Mouse (Mus musculus): ENCODE measurements around the gene Nme4. TPM values are rescaled to one million over a fixed set of nuclear protein-coding genes. Genes with fewer than 3 reads are reported as not detected.

Gene Nme4
- 56.2 and 58.8 TPM in 2 replicates for polyA plus RNA-seq (2015; fragmentation: Nextera tagmentation; extraction: Ambion mirVana)

DNA sequence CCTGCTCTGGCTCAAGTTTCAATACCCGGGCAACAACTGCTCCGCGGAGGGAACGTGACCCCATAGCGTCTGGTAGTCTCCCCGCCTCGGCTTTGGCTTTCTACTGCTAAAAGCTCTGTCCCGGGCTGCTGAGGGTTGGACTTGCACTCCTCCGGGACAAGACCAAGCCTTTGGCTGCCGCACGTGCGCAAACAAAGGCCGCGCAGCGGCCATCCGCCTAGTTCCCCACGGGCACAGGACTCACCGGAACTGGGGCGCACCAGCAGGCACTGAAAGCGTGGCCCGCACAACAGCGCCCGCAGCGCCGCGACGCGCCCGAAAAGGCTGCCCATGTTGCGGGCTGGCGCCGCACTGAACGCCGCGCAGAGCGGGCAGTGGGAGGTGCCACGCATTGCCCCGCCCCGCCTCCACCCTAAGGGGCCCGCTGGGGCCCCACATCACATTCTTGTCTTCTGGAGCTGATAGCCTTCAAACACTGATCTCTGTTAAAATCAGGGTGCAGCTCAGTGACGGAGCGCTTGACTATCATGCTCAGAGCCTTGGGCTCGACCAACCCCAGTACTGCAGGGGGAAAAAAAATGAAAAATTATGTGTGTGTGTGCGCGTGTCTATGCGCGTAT, at the start of gene Nme4:
Gene Nme4 (minus strand): TSS at position 482 of the 620 bp plus-strand sequence.
- ATAC-seq (ENCODE audit: low read depth) (peak; percentile 86), DNase-seq (peak; percentile 78)
- H3K27me3 ChIP-seq, result no peaks in the 10 kb centered on the region
- WGBS (ENCODE audit: insufficient replicate concordance), result 2% methylated on average over 47 of the region's 47 CpGs
- no peaks in the 10 kb centered on the region for H3K9me3 ChIP-seq (replicated peaks)
- peak within 1 kb of the TSS; percentile 81 for H3K27ac ChIP-seq
- peak within 1 kb of the TSS; percentile 77 for H3K9ac ChIP-seq
- H3K4me2 ChIP-seq, result peak within 1 kb of the TSS; percentile 95
- H3K4me3 ChIP-seq (replicated peaks), result peak within 1 kb of the TSS; percentile 71
- H3K36me3 ChIP-seq, result peaks cover 15% of the 10 kb centered on the region
- H3K4me1 ChIP-seq (replicated peaks), result peaks cover 39% of the 10 kb centered on the region

DNA sequence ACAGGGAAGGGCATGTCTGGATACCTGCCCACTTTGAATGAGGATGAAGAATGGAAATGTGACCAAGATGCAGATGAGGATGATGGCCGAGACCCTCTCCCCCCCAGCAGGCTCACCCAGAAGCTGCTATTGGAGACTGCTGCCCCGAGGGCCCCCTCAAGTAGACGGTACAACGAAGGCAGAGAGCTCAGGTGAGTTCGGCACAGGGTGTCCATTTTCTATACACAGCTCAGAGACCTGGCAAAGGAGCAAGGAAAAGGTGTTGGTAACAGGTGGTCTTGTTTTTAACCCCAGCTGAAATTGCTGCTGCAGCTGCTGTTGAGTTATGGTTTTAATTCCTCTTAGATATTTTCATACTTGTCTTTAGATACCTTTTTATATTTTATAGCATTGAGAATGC, 48.0 kb upstream of the Nme4 start:
- Histone ChIP-seq H3K27ac (no peak overlapping the region), H3K9ac (no peak overlapping the region), H3K4me1 (replicated peaks) (peaks cover 24% of the 10 kb centered on the region), H3K27me3 (no peaks in the 10 kb centered on the region), H3K4me3 (replicated peaks) (no peak overlapping the region), H3K4me2 (no peak overlapping the region), H3K36me3 (peaks cover 56% of the 10 kb centered on the region), H3K9me3 (replicated peaks) (no peaks in the 10 kb centered on the region)
- DNase-seq (no peak), ATAC-seq (ENCODE audit: low read depth) (no peak)
- whole genome bisulfite sequencing (ENCODE audit: insufficient replicate concordance), result 85% methylated on average over 5 of the region's 5 CpGs

DNA sequence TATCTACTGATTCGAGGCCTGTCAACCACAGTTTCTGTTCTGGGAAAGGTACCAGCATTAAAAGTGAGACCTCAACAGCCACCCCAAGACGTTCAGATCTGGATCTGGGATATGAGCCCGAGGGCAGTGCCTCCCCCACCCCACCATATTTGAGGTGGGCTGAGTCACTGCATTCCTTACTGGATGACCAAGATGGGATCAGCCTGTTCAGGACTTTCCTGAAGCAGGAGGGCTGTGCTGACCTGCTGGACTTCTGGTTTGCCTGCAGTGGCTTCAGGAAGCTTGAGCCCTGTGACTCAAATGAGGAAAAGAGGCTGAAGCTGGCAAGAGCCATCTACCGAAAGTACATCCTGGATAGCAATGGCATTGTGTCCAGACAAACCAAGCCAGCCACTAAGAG, 47.4 kb upstream of the Nme4 start:
- Histone ChIP-seq H3K36me3 (peaks cover 51% of the 10 kb centered on the region), H3K9me3 (replicated peaks) (no peaks in the 10 kb centered on the region), H3K4me3 (replicated peaks) (no peak overlapping the region), H3K27ac (no peak overlapping the region), H3K27me3 (no peaks in the 10 kb centered on the region), H3K4me1 (replicated peaks) (peaks cover 28% of the 10 kb centered on the region), H3K4me2 (no peak overlapping the region), H3K9ac (no peak overlapping the region)
- WGBS (ENCODE audit: insufficient replicate concordance), result 79% methylated on average over 4 of the region's 4 CpGs
- DNase-seq (no peak), ATAC-seq (ENCODE audit: low read depth) (no peak)

DNA sequence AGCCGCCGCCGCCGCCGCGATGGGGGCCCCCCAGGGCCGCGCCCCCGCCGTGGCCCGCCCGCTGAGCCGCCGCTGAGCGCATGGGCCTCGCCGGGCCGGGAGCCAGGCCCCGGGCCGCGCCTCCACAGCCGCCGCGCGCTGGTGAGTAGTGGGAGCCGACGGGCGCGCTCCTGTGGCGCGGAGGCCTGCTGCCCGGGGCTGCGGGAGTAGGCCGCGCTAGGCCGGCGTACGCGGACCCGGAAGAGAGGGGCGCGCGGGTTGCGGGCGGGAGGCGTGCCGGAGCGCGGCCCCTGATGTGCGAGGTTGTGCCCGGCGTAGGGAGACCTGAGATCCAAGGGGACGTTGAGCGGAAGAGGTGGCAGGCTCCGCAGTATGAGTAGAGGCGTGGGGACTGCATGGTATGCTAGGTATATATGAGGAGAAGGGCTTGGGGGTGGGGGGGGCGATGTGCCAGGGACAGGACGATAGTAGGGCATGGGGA, 43.5 kb upstream of the Nme4 start:
- Histone ChIP-seq H3K4me3 (replicated peaks) (peak overlapping the region; percentile 78), H3K27ac (peak overlapping the region; percentile 88), H3K9me3 (replicated peaks) (no peaks in the 10 kb centered on the region), H3K9ac (peak overlapping the region; percentile 95), H3K4me2 (peak overlapping the region; percentile 93), H3K36me3 (peaks cover 17% of the 10 kb centered on the region), H3K4me1 (replicated peaks) (peaks cover 36% of the 10 kb centered on the region), H3K27me3 (no peaks in the 10 kb centered on the region)
- peak; percentile 72 for ATAC-seq (ENCODE audit: low read depth)
- under 1% methylated on average over 57 of the region's 58 CpGs for WGBS (ENCODE audit: insufficient replicate concordance)
- no peak for DNase-seq

DNA sequence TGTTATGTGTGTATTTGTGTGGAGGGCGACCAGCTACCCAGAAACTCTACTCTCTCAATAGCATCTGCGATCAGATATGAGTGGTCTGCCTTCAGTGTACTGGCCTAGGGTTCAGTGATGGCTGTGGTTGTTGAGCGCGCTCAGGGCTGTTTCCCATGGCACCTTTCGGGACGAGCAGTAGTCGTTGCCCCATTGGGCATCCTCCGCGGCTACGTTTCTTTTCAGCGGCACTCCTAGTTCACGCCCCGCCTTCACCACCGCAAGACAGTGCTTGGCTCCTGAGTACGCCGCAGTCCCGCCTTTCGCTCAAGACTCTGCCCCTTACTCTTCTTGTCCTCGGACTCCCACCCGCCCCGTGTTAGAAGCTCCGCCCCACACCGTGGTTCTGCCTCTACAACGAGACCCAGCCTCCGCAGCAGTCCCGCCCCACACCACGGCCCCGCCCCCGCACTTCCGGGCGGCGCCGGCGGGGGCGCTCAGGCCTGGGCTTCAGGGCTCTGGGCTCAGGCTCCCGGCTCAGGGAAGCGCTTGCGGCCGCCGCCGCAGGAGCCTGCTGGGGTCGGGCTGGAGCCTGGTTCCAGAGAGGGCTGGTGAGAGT, 42.9 kb upstream of the Nme4 start, which contains the start of gene Axin1:
Gene Axin1 (plus strand): TSS at position 450 of the 598 bp plus-strand sequence.
- H3K27ac ChIP-seq, result peak within 1 kb of the TSS; percentile 88
- H3K4me3 ChIP-seq (replicated peaks), result peak within 1 kb of the TSS; percentile 78
- H3K9me3 ChIP-seq (replicated peaks), result no peaks in the 10 kb centered on the region
- DNase-seq (peak; percentile 95), ATAC-seq (ENCODE audit: low read depth) (peak; percentile 95)
- peaks cover 11% of the 10 kb centered on the region for H3K36me3 ChIP-seq
- H3K4me1 ChIP-seq (replicated peaks), result peaks cover 36% of the 10 kb centered on the region
- H3K27me3 ChIP-seq, result no peaks in the 10 kb centered on the region
- WGBS (ENCODE audit: insufficient replicate concordance), result under 1% methylated on average over 42 of the region's 42 CpGs
- H3K9ac ChIP-seq, result peak within 1 kb of the TSS; percentile 95
- peak within 1 kb of the TSS; percentile 93 for H3K4me2 ChIP-seq

DNA sequence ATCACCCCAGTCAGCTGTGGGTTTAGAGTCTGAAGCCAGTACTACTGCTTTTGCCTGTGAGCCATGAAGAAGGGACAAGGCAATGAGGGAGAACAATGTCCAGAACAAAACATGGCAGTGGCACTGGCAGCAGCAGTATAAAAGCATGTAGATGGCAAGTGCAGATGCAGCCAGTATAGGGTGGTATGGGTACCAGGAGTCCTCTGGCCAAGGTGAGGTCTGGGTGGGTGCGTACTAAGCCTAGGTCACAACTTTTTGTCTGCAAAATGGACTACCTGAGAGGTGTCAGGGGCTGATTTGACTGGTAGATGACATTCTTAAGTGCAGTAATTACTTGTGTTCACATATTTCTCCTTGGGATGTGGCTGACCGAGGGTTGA, 42.3 kb upstream of the Nme4 start:
- no peak for ATAC-seq (ENCODE audit: low read depth)
- Histone ChIP-seq H3K4me2 (peak overlapping the region; percentile 93), H3K9me3 (replicated peaks) (no peaks in the 10 kb centered on the region), H3K36me3 (peaks cover 5% of the 10 kb centered on the region), H3K9ac (peak overlapping the region; percentile 95), H3K4me3 (replicated peaks) (peak overlapping the region; percentile 78), H3K27ac (peak overlapping the region; percentile 88), H3K27me3 (no peaks in the 10 kb centered on the region), H3K4me1 (replicated peaks) (peaks cover 36% of the 10 kb centered on the region)
- no peak for DNase-seq
- 66% methylated on average over 2 of the region's 2 CpGs for WGBS (ENCODE audit: insufficient replicate concordance)

DNA sequence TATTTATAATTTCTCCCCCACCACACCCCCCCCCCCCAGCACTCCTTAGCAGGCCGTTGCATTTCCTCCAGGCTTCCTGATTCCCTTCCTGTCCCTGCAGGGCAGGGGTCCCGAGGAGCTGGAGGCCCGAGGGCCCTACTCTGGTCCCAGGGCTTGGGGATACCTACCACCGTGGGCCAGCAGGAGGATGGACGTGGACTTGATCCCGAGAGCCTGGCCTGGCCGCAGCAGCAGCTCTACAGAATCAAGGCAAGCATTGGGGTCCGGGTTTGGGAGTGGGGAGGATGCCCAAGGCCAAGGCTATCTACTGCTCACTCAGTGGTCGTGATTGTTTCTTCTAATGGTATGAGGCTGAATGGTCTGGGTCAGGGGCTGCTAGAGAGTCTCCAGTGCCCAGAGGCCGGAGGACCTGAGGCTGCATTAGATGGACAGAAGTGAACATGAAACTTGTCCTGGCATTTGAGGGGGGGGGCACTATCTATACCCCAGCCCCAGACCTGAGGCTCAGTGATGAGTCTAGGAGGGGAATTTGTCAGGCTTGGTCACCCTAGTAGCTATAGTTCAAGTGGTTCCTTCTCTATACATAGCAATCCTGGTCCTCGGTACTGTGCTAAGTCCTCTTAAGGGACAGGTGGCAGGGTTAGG, 41.8 kb upstream of the Nme4 start:
- H3K9me3 ChIP-seq (replicated peaks), result no peaks in the 10 kb centered on the region
- 0 out of 2 replicates have a peak, but pooled peaks cover under 1% of the 10 kb centered on the region for H3K36me3 ChIP-seq
- 78% methylated on average over 11 of the region's 11 CpGs for WGBS (ENCODE audit: insufficient replicate concordance)
- no peaks in the 10 kb centered on the region for H3K27me3 ChIP-seq
- peak overlapping the region; percentile 93 for H3K4me2 ChIP-seq
- peak overlapping the region; percentile 95 for H3K9ac ChIP-seq
- peak overlapping the region; percentile 88 for H3K27ac ChIP-seq
- DNase-seq (no peak), ATAC-seq (ENCODE audit: low read depth) (no peak)
- peak overlapping the region; percentile 78; the same call in 1 of the 2 replicates for H3K4me3 ChIP-seq (replicated peaks)
- H3K4me1 ChIP-seq (replicated peaks), result peaks cover 36% of the 10 kb centered on the region

DNA sequence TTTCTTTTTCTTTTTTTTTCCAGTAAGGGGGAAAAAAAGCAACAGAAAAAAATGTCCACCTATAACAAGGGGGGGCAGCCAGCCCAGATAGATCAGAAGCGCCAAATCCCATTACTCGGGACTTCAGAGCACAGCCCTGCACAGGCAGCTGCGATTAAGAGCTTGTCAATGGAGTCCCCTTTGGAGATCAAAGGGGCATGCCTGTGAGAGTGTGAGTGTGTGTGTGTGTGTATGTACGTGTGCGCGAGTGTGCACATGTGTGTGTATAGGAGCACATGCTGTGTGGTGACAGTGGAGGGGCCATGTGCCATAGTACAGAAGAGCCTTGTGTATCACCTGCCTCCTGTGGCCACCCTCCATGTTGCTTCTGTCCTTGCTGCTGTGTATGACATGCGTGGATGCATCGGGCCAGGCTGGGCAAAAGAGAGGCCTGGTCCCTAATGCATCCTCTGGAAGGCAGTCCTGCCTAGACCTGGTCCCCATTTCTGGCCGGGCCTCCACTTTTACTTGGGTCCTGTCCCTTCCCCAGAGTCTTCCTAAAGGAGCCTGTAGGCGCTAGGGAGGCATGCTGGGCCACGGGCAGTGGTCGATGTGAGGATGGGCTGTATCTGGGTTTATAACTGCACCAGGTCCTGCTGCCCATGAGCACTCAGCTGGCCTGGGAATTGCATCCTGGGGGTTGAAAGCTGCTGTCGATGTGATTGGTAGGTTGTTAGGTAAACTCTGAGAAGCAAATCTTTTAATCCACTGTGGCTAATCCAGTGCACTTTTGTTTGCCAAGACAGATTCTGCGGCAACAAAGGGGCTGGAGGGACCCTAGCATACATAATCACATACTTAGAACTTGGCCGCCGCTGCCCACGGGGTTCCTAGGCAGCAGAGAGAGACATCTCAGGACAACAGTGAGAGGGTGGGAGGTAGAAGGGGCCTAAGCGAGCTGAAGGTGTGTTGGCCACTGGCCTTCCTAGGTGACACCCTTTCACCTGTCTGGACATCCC, 36.8 kb upstream of the Nme4 start:
- ATAC-seq (ENCODE audit: low read depth), result no peak
- H3K27ac ChIP-seq, result no peak overlapping the region
- no peaks in the 10 kb centered on the region for H3K9me3 ChIP-seq (replicated peaks)
- H3K36me3 ChIP-seq, result peaks cover 48% of the 10 kb centered on the region
- no peak overlapping the region for H3K9ac ChIP-seq
- DNase-seq, result no peak
- no peak overlapping the region for H3K4me2 ChIP-seq
- no peak overlapping the region for H3K4me3 ChIP-seq (replicated peaks)
- no peaks in the 10 kb centered on the region for H3K27me3 ChIP-seq
- 85% methylated on average over 18 of the region's 18 CpGs for whole genome bisulfite sequencing (ENCODE audit: insufficient replicate concordance)
- H3K4me1 ChIP-seq (replicated peaks), result peaks cover 6% of the 10 kb centered on the region; the same call in 1 of the 2 replicates

DNA sequence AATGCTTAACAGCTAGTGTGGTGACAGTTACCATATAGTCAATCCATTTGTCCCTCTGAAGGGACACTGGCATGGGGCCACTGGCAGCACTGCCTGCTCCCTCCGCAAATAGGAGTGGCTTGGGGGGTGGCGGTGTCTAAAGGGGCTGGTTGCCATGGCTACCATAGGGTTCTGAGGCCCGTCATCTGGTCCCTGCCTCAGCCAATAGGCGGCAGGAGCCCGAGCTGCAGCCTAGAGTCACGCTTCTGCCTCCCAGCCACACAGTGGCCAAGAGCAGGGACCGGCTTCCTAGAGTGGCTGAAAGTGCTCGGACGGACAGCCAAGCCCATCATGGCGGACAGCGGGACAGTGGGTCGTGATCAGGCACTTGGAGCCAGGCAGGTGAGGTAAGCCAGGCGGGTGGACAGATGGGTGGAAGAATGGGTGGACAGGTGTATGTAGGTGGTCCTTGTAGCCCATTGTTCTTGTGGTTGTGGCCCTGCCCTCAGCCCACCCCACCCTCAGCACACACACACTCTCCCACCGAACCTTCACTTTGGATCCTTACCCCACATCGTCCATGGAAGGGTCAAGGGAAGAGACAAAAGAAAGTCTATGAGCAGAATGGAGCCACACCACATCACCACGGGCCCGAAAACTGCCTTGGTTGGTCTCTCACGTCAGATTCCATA, 35.8 kb upstream of the Nme4 start:
- no peak overlapping the region for H3K27ac ChIP-seq
- H3K4me1 ChIP-seq (replicated peaks), result 0 out of 2 replicates have a peak, but pooled peaks cover 5% of the 10 kb centered on the region
- ATAC-seq (ENCODE audit: low read depth) (no peak), DNase-seq (no peak)
- no peaks in the 10 kb centered on the region for H3K9me3 ChIP-seq (replicated peaks)
- no peak overlapping the region for H3K4me2 ChIP-seq
- H3K9ac ChIP-seq, result no peak overlapping the region
- WGBS (ENCODE audit: insufficient replicate concordance), result 88% methylated on average over 18 of the region's 18 CpGs
- no peak overlapping the region for H3K4me3 ChIP-seq (replicated peaks)
- no peaks in the 10 kb centered on the region for H3K27me3 ChIP-seq
- peaks cover 57% of the 10 kb centered on the region for H3K36me3 ChIP-seq

DNA sequence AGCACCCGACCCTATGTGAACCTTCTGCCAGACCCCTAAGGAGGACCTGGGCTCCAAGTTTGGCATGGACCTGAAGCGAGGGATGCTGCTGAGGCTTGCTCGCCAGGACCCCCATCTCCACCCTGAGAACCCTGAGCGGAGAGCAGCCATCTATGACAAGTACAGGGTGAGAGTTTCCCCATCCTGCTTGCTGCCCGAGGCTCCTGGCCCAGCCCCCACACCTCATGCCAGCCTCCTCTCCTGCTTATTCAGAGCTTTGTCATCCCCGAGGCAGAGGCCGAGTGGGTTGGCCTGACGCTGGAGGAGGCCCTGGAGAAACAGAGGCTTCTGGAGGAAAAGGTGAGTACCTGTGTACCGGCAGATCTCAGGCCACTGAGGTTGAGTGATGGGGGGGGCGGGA, 29.8 kb upstream of the Nme4 start:
- Histone ChIP-seq H3K4me1 (replicated peaks) (peaks cover 35% of the 10 kb centered on the region), H3K27me3 (no peaks in the 10 kb centered on the region), H3K36me3 (peaks cover 53% of the 10 kb centered on the region), H3K27ac (no peak overlapping the region), H3K4me3 (replicated peaks) (no peak overlapping the region), H3K4me2 (peak overlapping the region; percentile 92), H3K9ac (peak overlapping the region; percentile 88; the same call in 1 of the 2 replicates), H3K9me3 (replicated peaks) (no peaks in the 10 kb centered on the region)
- DNase-seq (no peak), ATAC-seq (ENCODE audit: low read depth) (no peak)
- 86% methylated on average over 10 of the region's 10 CpGs for WGBS (ENCODE audit: insufficient replicate concordance)
